Mouse (Mus musculus): Measurements from ENCODE around the gene Tmem28. TPM values are rescaled to one million over a fixed set of nuclear protein-coding genes. Genes with fewer than 3 reads are reported as not detected.
A peak's percentile ranks its signal among the peaks of the same experiment; 100 is the strongest.

Tmem28 gene
- 10 to 100 TPM; 26.5 to 28.1 TPM for total RNA-seq (2021)
- long read RNA-seq, experiment 1, transcript Tmem28-201 (3 exons, 3,909 nt) = major isoform, 10 of 16 reads
- long read RNA-seq, experiment 1, partial matches to known transcripts = 6 of 16 reads
- long read RNA-seq, experiment 1, other reads (novel, unspliced or antisense) = 0 of 16 reads
- long read RNA-seq, experiment 2, transcript Tmem28-201 (3 exons, 3,909 nt) = major isoform, 14 of 22 reads
- long read RNA-seq, experiment 2, partial matches to known transcripts = 0 of 22 reads
- long read RNA-seq, experiment 2, other reads (novel, unspliced or antisense) = 8 of 22 reads

DNA sequence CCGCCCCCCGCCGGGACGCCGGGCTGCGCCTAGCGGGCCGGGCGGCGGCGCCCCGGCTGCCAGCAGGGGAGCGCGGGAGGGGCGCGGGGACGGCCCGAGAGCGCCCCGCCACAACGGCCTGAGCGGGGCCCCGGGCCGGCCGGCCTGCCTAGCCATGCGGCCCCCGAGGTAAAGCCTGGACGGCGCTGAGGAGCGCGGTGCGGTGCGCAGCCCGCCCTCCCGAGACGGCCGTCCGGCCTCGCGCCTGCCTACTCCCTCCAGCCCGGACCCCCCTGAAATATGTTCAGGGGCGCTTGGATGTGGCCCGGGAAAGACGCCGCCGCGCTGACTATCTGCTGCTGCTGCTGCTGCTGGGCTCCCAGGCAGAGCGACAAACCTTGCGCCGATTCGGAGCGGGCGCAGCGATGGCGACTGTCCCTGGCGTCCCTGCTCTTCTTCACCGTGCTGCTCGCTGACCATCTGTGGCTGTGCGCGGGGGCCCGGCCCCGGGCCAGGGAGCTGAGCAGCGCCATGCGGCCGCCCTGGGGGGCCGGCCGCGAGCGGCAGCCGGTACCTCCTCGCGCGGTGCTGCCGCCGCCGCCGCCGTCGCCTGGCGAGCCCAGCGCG, at the start of gene Tmem28:
Gene Tmem28, plus strand, starts transcription at position 232 of the 606 bp plus-strand sequence.
- DNase-seq (ENCODE audit: low spot score in 2 of 2) = peak in 1 of 2 experiments; percentile 11

DNA sequence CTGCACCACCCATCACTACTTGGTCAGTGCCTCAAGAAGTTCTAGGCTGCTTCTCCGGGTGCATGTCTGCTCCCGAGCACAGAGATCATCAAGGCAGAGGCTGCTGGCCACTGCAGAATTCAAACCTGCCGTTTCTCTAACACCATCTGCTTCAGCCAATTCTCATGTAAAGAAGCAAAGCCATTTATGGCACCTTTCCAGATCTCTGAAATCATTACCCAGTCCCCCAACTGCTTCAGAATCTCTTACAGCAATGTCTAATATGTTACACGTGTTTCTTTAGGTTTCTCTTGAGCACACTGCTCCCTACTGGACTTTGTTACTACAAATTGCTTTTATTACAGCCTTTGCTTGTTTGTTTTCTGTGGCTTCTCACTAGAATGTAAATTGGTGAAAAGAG, 40.5 kb upstream of the Tmem28 start:
- no peak for DNase-seq (ENCODE audit: low spot score in 2 of 2)

- DNase-seq (ENCODE audit: low spot score in 2 of 2) = no peak
Measured at GRCm38 (mm10) chrX:99808375-99808774, 12.4 kb upstream of the Tmem28 start.

DNA sequence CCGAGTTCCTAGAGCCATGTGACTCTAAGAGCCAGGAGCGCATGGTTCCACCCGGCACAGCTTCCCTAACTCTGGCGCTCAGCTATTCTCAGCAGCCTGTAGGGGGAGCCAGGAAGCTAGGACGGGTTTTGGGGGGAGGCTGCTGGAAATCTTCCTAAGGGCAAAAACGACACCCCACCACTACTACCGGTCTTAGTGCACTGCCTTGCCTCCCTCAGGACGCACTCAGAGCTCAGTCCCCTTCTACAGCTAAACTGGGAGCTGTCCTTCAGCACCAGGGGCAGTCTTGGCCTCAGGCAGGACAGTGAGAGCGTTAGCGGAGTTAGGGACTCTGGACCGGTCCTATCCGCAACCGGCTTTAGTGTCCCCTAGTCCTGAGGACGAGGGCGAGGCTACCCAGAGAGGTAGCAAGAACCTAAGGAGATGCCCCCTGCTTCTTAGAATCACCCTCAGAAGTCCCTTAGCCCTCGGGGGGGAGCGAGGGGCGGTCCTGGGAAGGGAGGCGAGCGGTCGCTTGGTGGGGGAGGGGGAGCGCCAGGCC, 1.4 kb upstream of the Tmem28 start:
- DNase-seq (ENCODE audit: low spot score in 2 of 2) = peak; percentile 46 to 49

DNA sequence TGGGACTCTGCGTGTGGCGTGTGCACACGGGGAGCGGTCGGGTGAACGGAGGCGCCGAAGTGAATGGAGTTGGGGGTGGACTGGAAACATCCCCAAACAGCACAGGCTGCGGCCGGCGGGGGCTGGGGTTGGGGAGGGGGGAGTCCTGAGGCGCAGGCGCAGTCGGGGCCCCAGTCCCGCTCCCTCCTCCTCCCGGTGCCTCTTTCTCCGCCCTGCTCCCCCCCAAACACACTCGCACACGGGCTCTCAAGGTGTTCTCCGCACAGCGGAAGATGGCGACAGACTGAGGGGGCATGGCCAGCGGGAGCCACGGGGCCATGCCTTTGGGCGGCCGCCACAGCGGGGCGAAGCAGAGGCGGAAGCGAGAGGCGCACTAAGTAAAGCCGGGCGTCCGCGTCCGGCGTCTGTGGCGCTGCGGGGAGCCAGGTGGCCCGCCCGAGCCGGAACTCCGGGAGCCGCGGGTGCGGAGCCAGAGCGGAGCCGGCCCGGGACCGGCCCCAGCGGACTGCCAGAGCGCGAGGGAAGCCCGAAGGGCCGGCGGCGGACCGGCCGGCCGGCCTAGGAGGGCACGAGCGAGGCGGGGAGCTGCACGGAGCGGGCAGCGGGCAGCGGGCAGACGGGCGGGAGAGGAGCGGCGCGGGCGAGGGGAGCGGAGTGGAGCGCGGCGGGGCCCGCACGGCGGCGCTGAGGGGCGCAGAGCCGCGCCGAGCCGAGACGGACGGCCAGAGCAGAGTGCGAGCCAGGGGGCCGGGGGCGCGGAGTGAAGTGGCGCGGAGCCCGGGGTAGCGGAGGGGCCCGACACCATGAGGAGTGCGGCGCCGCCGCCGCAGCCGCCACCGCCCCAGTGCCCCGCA, 658 bp upstream of the Tmem28 start:
- DNase-seq (ENCODE audit: low spot score in 2 of 2) = peak; percentile 52 to 57

DNA sequence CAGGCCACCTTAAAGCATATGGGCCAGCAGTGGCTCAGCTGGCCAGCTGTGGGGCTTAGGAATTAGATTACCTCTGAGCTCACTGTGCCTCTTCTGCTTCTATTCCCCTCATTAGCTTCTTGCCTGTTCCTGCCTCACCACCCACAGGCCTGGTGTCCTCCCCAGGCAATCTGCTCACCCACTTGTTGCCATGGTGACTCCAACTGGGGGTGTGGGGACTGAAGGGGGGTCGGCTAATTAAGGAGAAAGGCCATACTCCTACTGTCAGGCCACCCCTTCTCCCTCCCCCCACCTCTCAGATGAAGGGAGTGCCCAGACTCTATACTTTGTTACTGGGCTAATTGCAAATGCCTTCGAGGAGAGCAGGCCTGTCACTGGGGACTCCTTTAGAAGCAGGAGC, 21.3 kb downstream of the Tmem28 start:
- peak in 1 of 2 experiments; percentile 32 for DNase-seq (ENCODE audit: low spot score in 2 of 2)

- DNase-seq (ENCODE audit: low spot score in 2 of 2) = peak; percentile 22 to 33
Measured at GRCm38 (mm10) chrX:99853261-99853741, 32.5 kb downstream of the Tmem28 start.

GRCm38 (mm10) chrX:99853834-99854233, 33.0 kb downstream of the Tmem28 start:
- DNase-seq (ENCODE audit: low spot score in 2 of 2) = no peak

DNA sequence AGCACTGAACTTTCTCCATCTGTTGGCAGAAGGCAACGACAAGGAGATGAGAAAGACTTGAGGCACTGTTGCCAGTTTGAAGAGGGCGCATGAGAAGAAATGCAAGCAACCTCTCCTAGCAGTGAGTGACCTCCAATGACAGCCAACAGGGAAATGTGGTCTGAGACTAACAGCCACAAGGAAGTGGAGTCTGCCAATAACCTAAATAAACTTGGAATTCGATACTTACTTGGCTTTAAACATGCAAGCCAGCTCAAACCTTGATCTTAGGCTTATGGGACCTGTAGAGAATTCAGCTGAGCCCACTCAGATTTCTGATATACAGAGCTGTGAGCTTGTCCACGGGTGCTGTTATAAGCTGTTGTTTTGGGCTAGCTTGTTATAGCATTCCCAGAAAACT, 51.4 kb downstream of the Tmem28 start:
- no peak for DNase-seq (ENCODE audit: low spot score in 2 of 2)

- no peak for DNase-seq (ENCODE audit: low spot score in 2 of 2)
Measured at GRCm38 (mm10) chrX:99872632-99873201, 51.9 kb downstream of the Tmem28 start.

DNA sequence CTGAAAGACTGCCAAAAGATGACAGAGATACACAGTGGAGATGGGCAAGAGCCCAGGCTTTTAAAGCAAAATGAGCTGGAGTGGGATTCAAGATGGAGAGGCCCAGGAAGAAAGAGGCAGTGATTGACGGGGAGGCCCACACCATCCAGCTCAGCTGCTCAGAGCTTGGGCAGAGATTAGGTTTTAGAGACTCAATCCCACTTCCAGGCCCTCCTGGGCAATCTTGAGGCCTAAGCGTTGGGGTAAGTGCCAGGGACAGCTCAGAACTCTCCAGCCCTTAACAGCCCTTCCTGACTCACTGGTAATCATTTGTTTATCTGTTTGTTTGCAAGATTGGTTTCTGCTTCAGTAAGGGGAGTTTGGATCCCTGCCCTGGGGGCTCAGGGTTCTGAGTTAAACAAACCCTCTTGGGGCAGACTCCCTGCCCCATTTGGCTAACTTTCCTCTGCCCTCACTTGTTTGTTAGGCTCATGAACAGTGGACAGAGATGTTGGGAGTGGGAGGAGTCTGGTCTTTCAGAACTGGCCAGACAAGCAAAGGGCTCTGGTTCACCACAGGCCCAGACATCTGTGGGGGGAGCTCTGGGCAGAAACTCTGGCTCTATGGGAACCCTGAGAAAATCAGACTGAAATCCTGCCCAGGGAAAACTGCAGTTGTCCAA, 52.6 kb downstream of the Tmem28 start:
- peak in 1 of 2 experiments; percentile 12 for DNase-seq (ENCODE audit: low spot score in 2 of 2)

DNA sequence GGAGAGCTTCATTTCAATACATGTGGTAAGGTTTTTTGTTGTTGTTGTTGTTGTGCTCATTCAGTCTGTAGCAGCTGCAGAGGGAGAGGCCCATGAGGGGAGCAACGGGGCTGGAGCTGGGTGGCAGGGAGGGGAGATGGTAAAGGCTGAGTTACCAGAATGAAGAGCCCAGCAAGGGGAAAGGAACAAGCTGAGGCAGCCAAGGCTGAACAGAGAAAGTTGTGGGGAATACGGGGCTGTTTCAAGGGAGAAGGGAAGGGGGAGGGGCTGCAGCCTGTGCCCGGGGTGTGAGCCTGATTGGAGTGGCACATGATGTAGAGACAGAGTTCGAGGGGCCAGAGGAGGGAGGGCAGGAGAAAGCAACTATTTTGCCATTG, 53.1 kb downstream of the Tmem28 start:
- no peak for DNase-seq (ENCODE audit: low spot score in 2 of 2)

DNA sequence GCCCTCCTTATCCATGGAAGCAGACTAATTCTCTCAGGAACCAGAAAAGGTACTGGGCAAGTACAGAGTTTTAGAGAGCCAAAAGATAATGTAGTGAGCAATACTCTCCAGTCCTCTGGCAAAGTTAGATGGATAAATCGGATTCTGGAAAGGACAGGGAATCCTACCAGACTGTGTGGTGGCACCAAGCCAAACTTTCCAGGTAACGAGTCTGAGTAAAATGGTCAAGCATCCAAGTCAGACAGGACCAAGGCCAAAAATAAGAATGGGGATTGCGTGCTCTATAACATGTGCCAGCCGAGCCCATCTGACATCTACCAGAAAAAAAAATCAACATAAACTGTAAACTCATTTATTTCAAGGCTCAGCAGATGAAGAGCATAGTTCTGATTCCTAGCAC, 56.0 kb downstream of the Tmem28 start:
- DNase-seq (ENCODE audit: low spot score in 2 of 2) = peak in 1 of 2 experiments; percentile 10

GRCm38 (mm10) chrX:99883396-99883795, 62.6 kb downstream of the Tmem28 start:
- DNase-seq (ENCODE audit: low spot score in 2 of 2) = no peak

Other genes with a start within 250 kb of the Tmem28 start
- gene Eda, start 154.6 kb downstream of the Tmem28 start, total RNA-seq (2021) = 1 to 10 TPM; 5.1 to 5.9 TPM